Mouse (Mus musculus): ENCODE measurements at regions not wholly inside any gene's neighbourhood (a gene's known extent, or its start where the extent isn't known, plus 50 kb on each side); places are given as distances from the start of the nearest gene placed in this dataset.

GRCm38 (mm10) chr10:37079535-37079934 lies 59.2 kb downstream of the Marcks start:
- TF ChIP-seq CTCF (IDR thresholded peaks at IDR 0.05) = no peak

DNA sequence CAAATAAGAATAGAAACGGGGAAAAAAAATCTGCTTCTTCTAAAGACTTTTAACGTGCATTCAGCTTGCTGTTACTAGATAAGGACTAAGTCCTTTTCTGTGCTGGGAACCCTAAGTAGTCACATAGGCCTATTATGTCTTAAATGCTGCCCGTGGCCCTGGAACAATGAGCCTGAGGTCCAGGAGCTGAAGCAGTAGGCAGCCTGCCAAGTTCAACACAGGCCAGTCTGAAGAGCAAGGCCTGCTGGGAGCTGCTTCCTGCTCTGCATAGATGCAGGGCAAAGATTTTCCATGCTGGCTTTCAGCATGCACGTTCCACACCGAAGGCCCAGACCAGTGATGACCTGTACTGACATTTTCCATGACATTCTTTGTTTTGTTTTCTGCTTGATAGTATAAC lies 60.3 kb downstream of the Marcks start:
- intact Hi-C loops (cut with DNase I) = no loop called here
- DNase-seq (ENCODE audit: extremely low spot score in 1 of 2, low spot score in 2 of 2) = peak; percentile 22 to 42
- Histone ChIP-seq H3K4me3 (no peak overlapping the region), H3K27ac (no peak overlapping the region; the same call in 1 of the 2 replicates)
- no peak for TF ChIP-seq CTCF (IDR thresholded peaks at IDR 0.05)

More at GRCm38 (mm10) chr10:37079535-37079934, 59.2 kb downstream of the Marcks start:
- no peak for DNase-seq (ENCODE audit: extremely low spot score in 1 of 2, low spot score in 2 of 2)
- intact Hi-C loops (cut with DNase I) = no loop called here
- Histone ChIP-seq H3K4me3 (no peak overlapping the region), H3K27ac (no peak overlapping the region)

DNA sequence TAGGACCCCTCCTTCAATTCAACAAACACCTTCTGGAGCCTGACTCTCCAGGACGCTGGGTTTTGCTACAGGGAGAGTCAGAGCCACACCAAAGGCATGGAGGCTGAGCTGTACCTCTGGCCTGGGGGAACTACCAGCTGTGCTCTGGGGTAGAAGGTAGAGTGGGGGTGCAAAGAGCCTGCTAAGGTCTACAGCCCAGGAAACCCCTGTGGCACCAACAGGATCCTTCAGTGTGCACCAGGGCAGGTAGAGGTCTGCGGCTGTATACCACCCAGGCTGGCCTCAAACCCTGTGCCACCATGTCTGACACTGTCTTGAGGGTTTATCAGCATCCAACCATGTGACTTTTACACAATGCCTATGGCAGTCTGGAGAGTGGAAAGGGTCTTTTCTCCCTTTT lies 61.0 kb downstream of the Marcks start:
- no peak overlapping the region; the same call in 1 of the 2 replicates for H3K27ac ChIP-seq
- TF ChIP-seq CTCF (IDR thresholded peaks at IDR 0.05) = no peak
- intact Hi-C loops (cut with DNase I) = no loop called here
- no peak for DNase-seq (ENCODE audit: extremely low spot score in 1 of 2, low spot score in 2 of 2)
- H3K4me3 ChIP-seq = no peak overlapping the region

- peak; percentile 94 for TF ChIP-seq CTCF (IDR thresholded peaks at IDR 0.05)
- intact Hi-C loops (cut with DNase I) = loop anchor here (1.0 to 2.0 kb wide), 4 partner anchors 64 to 1966 kb away; no protein-coding TSS in a partner anchor
- peak; percentile 42 to 72 for DNase-seq (ENCODE audit: extremely low spot score in 1 of 2, low spot score in 2 of 2)
- no peak overlapping the region for H3K4me3 ChIP-seq
- no peak overlapping the region for H3K27ac ChIP-seq
These were observed 65.9 kb downstream of the Marcks start for GRCm38 (mm10) chr10:37072834-37073233.

- H3K4me3 ChIP-seq = no peak overlapping the region
- no peak for TF ChIP-seq CTCF (IDR thresholded peaks at IDR 0.05)
- intact Hi-C loops (cut with DNase I) = loop anchor here (1.0 to 2.0 kb wide), 4 partner anchors 65 to 1967 kb away; no protein-coding TSS in a partner anchor
These were observed 66.7 kb downstream of the Marcks start for GRCm38 (mm10) chr10:37072061-37072460.

GRCm38 (mm10) chr10:37071420-37071819 lies 67.3 kb downstream of the Marcks start:
- intact Hi-C loops (cut with DNase I) = no loop called here
- DNase-seq (ENCODE audit: extremely low spot score in 1 of 2, low spot score in 2 of 2) = no peak
- no peak overlapping the region for H3K4me3 ChIP-seq
- TF ChIP-seq CTCF (IDR thresholded peaks at IDR 0.05) = no peak
- H3K27ac ChIP-seq = no peak overlapping the region

More at GRCm38 (mm10) chr10:37072061-37072460, 66.7 kb downstream of the Marcks start:
- DNase-seq (ENCODE audit: extremely low spot score in 1 of 2, low spot score in 2 of 2) = no peak
- H3K27ac ChIP-seq = no peak overlapping the region
